Mouse (Mus musculus): ENCODE data around the gene Mrpl58. TPM values are rescaled to one million over a fixed set of nuclear protein-coding genes. Genes with fewer than 3 reads are reported as not detected.

Gene Mrpl58
- polyA plus RNA-seq, 1 experiment from 2014 or later = 242 TPM

DNA sequence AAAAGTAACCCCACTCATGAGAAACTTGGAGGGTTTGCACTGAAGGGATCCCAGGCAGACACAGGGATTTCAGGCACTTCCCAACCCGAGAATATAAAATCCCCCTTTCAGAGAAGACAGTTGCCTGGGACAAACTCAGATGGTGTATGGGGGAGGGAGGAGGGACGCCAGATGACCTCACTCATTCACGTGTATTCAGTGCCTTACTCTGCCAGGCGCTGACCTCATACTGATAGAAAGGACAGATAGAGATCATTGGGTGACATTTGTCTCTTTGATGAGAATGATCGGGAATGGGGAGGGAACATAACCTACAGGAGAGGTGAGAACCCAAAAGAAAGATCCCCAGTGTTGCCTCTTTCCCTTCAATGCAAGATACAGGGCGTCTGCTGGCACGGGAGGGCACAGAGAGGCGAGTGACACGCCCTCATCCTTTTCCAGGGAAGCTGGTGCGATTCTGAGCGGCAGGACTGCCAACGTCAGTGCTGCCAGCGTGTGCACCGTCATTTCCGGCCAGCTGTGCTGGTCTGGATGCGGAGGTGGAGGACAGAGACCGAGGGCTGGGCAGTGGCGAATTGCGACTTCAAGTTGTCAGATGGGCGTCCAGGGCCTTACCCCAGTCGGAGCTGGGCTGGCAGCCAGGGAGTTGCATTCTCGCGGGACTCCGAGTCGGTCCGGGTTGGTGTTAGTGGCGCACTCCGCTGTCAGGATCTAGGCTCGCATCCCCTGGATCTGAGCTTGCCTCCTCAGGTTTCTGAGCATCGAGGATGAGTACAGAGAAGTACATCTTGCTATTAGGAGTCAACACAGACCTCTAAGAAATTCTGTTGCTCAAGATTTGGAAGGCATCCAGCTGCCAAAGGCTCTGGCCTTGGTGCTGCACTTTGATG lies 29.5 kb upstream of the Mrpl58 start:
- peak overlapping the region; percentile 41 for H3K9ac ChIP-seq
- peak overlapping the region; percentile 33 for H3K4me3 ChIP-seq (ENCODE audit: low read depth, low read length)
- TF ChIP-seq CTCF (IDR thresholded peaks at IDR 0.05; ENCODE audit: low read depth) = no peak
- H3K36me3 ChIP-seq (ENCODE audit: insufficient read depth) = no peaks in the 10 kb centered on the region
- 1% methylated on average over 30 of the region's 30 CpGs for WGBS
- no peak overlapping the region for H3K27ac ChIP-seq (ENCODE audit: low read depth)
- H3K4me2 ChIP-seq = peak overlapping the region; percentile 64
- peaks cover 23% of the 10 kb centered on the region for H3K27me3 ChIP-seq (ENCODE audit: insufficient read depth, low read length)
- ATAC-seq (ENCODE audit: insufficient read depth) = no peak; the same call in none of the 2 replicates
- no peaks in the 10 kb centered on the region for H3K9me3 ChIP-seq (ENCODE audit: low read depth, low read length)
- peaks cover 5% of the 10 kb centered on the region; the same call in 1 of the 2 replicates for H3K4me1 ChIP-seq (ENCODE audit: insufficient read depth)
- peak; percentile 86 for DNase-seq

DNA sequence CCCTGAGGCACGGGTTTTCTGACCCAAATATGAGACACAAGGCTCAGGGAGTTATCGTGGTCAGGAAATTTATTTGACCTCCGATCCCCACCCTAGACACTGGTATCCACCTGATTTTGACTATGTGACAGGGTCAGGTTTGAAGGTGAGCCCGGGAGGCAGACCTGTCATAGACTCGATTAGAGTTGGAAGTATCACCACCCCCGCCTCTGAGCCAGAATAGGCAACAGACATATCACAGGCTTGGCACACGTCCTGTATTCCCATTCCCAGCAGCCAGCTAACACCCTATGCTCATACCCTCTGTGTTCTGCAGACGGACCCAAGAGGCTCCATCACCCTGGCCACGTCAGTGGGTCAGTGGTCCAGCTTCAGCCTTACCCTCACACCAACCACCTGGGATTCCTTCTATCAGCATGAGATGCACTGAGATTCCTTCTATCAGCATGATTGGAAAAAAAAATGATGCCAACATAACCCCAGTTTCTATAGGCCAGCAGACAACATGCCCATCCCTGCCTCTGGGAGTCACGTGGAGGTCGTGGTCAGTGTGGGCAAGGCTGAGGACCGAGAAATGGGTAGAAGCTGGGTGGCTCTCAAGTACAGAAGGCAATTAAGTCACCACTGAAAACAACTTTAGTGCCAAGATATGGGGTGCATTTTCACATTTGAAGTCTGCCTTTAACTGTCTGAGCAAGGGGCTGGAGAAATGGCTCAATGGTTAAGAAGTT lies 28.7 kb upstream of the Mrpl58 start:
- DNase-seq = no peak
- peaks cover 23% of the 10 kb centered on the region for H3K27me3 ChIP-seq (ENCODE audit: insufficient read depth, low read length)
- no peak for TF ChIP-seq CTCF (IDR thresholded peaks at IDR 0.05; ENCODE audit: low read depth)
- peaks cover 5% of the 10 kb centered on the region; the same call in 1 of the 2 replicates for H3K4me1 ChIP-seq (ENCODE audit: insufficient read depth)
- no peak overlapping the region for H3K9ac ChIP-seq
- no peak overlapping the region for H3K27ac ChIP-seq (ENCODE audit: low read depth)
- H3K4me2 ChIP-seq = peak overlapping the region; percentile 64
- WGBS = 60% methylated on average over 12 of the region's 12 CpGs
- H3K36me3 ChIP-seq (ENCODE audit: insufficient read depth) = no peaks in the 10 kb centered on the region
- H3K4me3 ChIP-seq (ENCODE audit: low read depth, low read length) = no peak overlapping the region; the same call in 1 of the 2 replicates
- H3K9me3 ChIP-seq (ENCODE audit: low read depth, low read length) = no peaks in the 10 kb centered on the region
- ATAC-seq (ENCODE audit: insufficient read depth) = no peak; the same call in 1 of the 2 replicates

DNA sequence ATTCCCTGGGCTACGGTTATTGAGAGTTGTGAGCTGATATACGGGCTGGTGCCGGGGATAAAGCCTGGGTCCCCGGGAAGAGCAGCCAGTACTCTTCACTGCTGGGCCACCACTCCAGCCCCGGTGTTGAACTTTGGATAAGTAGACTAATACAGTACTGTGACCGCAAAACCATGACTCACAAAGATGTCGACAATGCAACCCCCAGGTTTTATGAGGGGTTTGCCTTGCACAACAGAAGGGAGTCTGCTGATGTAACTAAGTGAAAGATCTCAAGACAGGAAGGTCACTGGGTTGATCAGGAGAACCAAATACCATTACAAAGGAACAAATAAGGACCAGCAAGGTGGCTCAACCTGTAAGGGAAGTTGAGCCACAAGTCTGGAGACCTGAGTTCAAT lies 26.8 kb upstream of the Mrpl58 start:
- H3K9ac ChIP-seq = no peak overlapping the region
- H3K4me2 ChIP-seq = no peak overlapping the region
- DNase-seq = no peak
- no peaks in the 10 kb centered on the region for H3K36me3 ChIP-seq (ENCODE audit: insufficient read depth)
- TF ChIP-seq CTCF (IDR thresholded peaks at IDR 0.05; ENCODE audit: low read depth) = no peak
- no peaks in the 10 kb centered on the region for H3K9me3 ChIP-seq (ENCODE audit: low read depth, low read length)
- peaks cover 19% of the 10 kb centered on the region for H3K27me3 ChIP-seq (ENCODE audit: insufficient read depth, low read length)
- 63% methylated on average over 7 of the region's 7 CpGs for WGBS
- H3K27ac ChIP-seq (ENCODE audit: low read depth) = no peak overlapping the region
- no peak for ATAC-seq (ENCODE audit: insufficient read depth)
- H3K4me1 ChIP-seq (ENCODE audit: insufficient read depth) = peaks cover 5% of the 10 kb centered on the region
- H3K4me3 ChIP-seq (ENCODE audit: low read depth, low read length) = no peak overlapping the region

DNA sequence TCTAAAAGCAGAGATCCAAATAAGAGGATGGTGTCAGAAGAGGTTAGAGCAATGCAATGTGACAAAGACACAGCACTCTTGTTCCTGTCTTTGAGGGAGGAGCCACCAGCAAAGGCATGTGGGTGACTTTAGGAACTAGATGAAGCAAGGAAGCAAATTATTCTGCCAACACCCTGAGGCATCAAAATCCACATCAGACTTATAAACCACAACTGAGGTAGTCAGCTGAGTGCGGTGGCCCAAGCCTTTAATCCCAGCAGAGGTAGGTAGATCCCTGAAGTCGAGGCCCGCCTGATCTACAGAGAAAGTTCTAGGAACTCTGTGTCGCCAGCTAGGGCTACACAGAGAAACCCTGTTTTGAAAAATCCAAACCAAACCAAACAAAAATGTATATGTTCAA lies 26.3 kb upstream of the Mrpl58 start:
- Histone ChIP-seq H3K36me3 (ENCODE audit: insufficient read depth) (no peaks in the 10 kb centered on the region), H3K4me1 (ENCODE audit: insufficient read depth) (peaks cover 5% of the 10 kb centered on the region), H3K27ac (ENCODE audit: low read depth) (no peak overlapping the region), H3K9ac (no peak overlapping the region), H3K4me3 (ENCODE audit: low read depth, low read length) (no peak overlapping the region), H3K4me2 (no peak overlapping the region), H3K27me3 (ENCODE audit: insufficient read depth, low read length) (peaks cover 17% of the 10 kb centered on the region), H3K9me3 (ENCODE audit: low read depth, low read length) (no peaks in the 10 kb centered on the region)
- TF ChIP-seq CTCF (IDR thresholded peaks at IDR 0.05; ENCODE audit: low read depth) = no peak
- WGBS = 86% methylated on average over 4 of the region's 4 CpGs
- ATAC-seq (ENCODE audit: insufficient read depth) (no peak), DNase-seq (no peak)

DNA sequence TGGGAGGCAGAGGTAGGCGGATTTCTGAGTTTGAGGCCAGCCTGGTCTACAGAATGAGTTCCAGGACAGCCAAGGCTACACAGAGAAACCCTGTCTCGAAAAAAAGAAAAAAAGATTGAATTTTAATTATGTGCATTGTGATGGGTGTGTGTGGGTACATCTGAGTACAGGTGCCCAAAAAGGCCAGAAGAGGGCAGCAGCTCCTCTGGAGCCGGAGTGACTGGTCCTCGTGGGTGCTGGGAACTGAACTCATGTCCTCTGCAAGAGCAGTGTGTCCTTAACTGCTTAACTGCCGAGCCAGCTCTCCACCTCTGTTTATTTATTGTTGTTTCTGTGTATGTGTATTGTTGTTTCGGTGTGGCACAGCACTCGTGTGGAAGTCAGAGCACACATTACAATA lies 25.7 kb upstream of the Mrpl58 start:
- H3K9me3 ChIP-seq (ENCODE audit: low read depth, low read length) = no peaks in the 10 kb centered on the region
- H3K4me1 ChIP-seq (ENCODE audit: insufficient read depth) = peaks cover 5% of the 10 kb centered on the region
- no peak for DNase-seq
- TF ChIP-seq CTCF (IDR thresholded peaks at IDR 0.05; ENCODE audit: low read depth) = no peak
- peaks cover 17% of the 10 kb centered on the region for H3K27me3 ChIP-seq (ENCODE audit: insufficient read depth, low read length)
- 75% methylated on average over 7 of the region's 7 CpGs for WGBS
- no peak for ATAC-seq (ENCODE audit: insufficient read depth)
- H3K9ac ChIP-seq = no peak overlapping the region
- H3K4me3 ChIP-seq (ENCODE audit: low read depth, low read length) = no peak overlapping the region
- H3K4me2 ChIP-seq = no peak overlapping the region
- no peak overlapping the region for H3K27ac ChIP-seq (ENCODE audit: low read depth)
- no peaks in the 10 kb centered on the region for H3K36me3 ChIP-seq (ENCODE audit: insufficient read depth)

DNA sequence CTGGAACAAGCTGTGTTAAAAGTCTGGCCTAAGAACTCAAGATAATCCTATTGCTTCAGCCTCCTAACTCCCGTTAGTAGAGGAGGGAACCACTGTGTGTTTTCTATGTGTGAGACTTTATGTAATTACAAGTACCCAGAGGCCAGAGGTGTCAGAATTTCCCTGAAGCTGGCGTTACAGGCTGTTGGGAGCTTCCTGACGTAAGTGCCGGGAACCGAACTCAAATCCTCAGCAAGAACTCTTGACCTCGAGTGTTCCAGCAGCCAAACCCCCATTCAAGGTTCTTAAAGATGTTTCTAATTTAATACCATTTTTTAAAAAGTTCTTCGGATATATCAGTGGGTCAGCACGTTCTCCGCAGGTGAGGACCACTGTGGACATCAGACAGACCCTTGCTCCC lies 22.3 kb upstream of the Mrpl58 start:
- Histone ChIP-seq H3K9ac (no peak overlapping the region; the same call in 1 of the 2 replicates), H3K4me1 (ENCODE audit: insufficient read depth) (peaks cover 15% of the 10 kb centered on the region), H3K4me3 (ENCODE audit: low read depth, low read length) (peak overlapping the region; percentile 74), H3K4me2 (peak overlapping the region; percentile 85), H3K27ac (ENCODE audit: low read depth) (peak overlapping the region; percentile 87), H3K27me3 (ENCODE audit: insufficient read depth, low read length) (no peaks in the 10 kb centered on the region), H3K36me3 (ENCODE audit: insufficient read depth) (no peaks in the 10 kb centered on the region), H3K9me3 (ENCODE audit: low read depth, low read length) (no peaks in the 10 kb centered on the region)
- DNase-seq (peak; percentile 44), ATAC-seq (ENCODE audit: insufficient read depth) (no peak)
- TF ChIP-seq CTCF (IDR thresholded peaks at IDR 0.05; ENCODE audit: low read depth) = no peak
- 10% methylated on average over 9 of the region's 9 CpGs for WGBS

All from lung, embryonic 14.5 days (tissue).